Mouse (Mus musculus) E14TG2a.4 (cell line): ENCODE results near the gene Cyp4f40.

Experiments
- CTCF ChIP-seq: conservative IDR thresholded peaks from 2 replicates; pipeline ENCODE4 v1.5.1; 2014; ENCODE audit warnings: low read length
- NANOG ChIP-seq: IDR thresholded peaks from 2 replicates; pipeline ENCODE4 v1.6.1; 2014; ENCODE audit warnings: borderline replicate concordance, low read length, mixed read lengths
- POU5F1 ChIP-seq: IDR thresholded peaks from 2 replicates; pipeline ENCODE4 v1.6.1; 2014; ENCODE audit warnings: low read length, borderline replicate concordance

- TF ChIP-seq CTCF = no peak
- no peak for TF ChIP-seq POU5F1
- no peak for TF ChIP-seq NANOG
Measured at GRCm38 (mm10) chr17:32637151-32637550, 21.5 kb upstream of the Cyp4f40 start.
